Mouse (Mus musculus) CH12.LX (cell line): Measurements from ENCODE around the gene Slc9b1. TPM values are rescaled to one million over a fixed set of nuclear protein-coding genes. Genes with fewer than 3 reads are reported as not detected.

ENCODE experiments used
- DNase-seq: peaks from one replicate; pipeline ENCODE4 v3.0.0-alpha.2; 2013; ENCODE audit errors: extremely low read depth
- H3K27ac ChIP-seq: 2 replicates; pipeline ENCODE4 v1.5.1; 2012; ENCODE audit warnings: low read depth, mild to moderate bottlenecking, control low read depth, moderate library complexity; ENCODE audit not compliant: insufficient read depth
- H3K27me3 ChIP-seq: replicated peaks from 2 replicates; pipeline ENCODE3; 2012; ENCODE audit warnings: inconsistent platforms
- H3K36me3 ChIP-seq, 2 experiments: replicated peaks in 1 of 2; 2 replicates each; pipeline versions ENCODE3 to v1.6.1; 2012; ENCODE audit warnings: inconsistent platforms in 1 of 2, low read length in 1 of 2, mild to moderate bottlenecking in 1 of 2, mixed read lengths in 1 of 2, moderate library complexity in 1 of 2; ENCODE audit not compliant: control insufficient read depth in 1 of 2, insufficient read depth in 1 of 2
- H3K4me1 ChIP-seq, 2 experiments: 2 replicates each; pipeline ENCODE4 v1.6.1; 2012; ENCODE audit warnings: inconsistent platforms in 1 of 2, moderate library complexity in 1 of 2; ENCODE audit not compliant: insufficient read depth in 2 of 2, control insufficient read depth in 1 of 2
- H3K4me2 ChIP-seq: 2 replicates; pipeline ENCODE4 v1.6.1; 2012; ENCODE audit warnings: low read depth, mild to moderate bottlenecking, control low read depth; ENCODE audit not compliant: poor library complexity, insufficient read depth, severe bottlenecking
- H3K4me3 ChIP-seq, 3 experiments: fragments of 150-350 bp in 1 of 3; sonication (generic) in 1 of 3; replicated peaks in 1 of 3; 2 replicates each; pipeline versions ENCODE3 to v1.5.1; 2011 to 2012; ENCODE audit warnings: low read depth in 2 of 3, low read length in 2 of 3, mild to moderate bottlenecking in 2 of 3, moderate library complexity in 2 of 3, control low read depth in 1 of 3, improper control_type of control experiment in 1 of 3, inconsistent platforms in 1 of 3, mixed read lengths in 1 of 3; ENCODE audit not compliant: poor library complexity in 1 of 3
- H3K79me2 ChIP-seq: replicated peaks from 2 replicates; pipeline ENCODE4 v1.6.1; 2012; ENCODE audit warnings: mild to moderate bottlenecking, moderate library complexity; ENCODE audit not compliant: control insufficient read depth, poor library complexity, insufficient read depth, severe bottlenecking; ENCODE audit errors: extremely low read depth
- H3K9ac ChIP-seq: 2 replicates; pipeline ENCODE4 v1.6.1; 2012; ENCODE audit warnings: low read depth, mild to moderate bottlenecking, control low read depth, moderate library complexity; ENCODE audit not compliant: insufficient read depth
- H3K9me3 ChIP-seq: replicated peaks from 2 replicates; pipeline ENCODE3; 2012; ENCODE audit warnings: low read length, inconsistent platforms, mixed read lengths
- BHLHE40 ChIP-seq: IDR thresholded peaks from 2 replicates; pipeline ENCODE4 v1.6.1; 2011; ENCODE audit warnings: mild to moderate bottlenecking, low read depth, low read length, improper control_type of control experiment
- CHD2 ChIP-seq: IDR thresholded peaks from 2 replicates; pipeline ENCODE4 v1.6.1; 2011; ENCODE audit warnings: low read length, improper control_type of control experiment
- CTCF ChIP-seq, 2 experiments: IDR thresholded peaks in 1 of 2; conservative IDR thresholded peaks in 1 of 2; 2 replicates each; pipeline ENCODE4 v1.5.1; 2011 to 2012; ENCODE audit warnings: low read depth in 2 of 2, low read length in 2 of 2, improper control_type of control experiment in 1 of 2, inconsistent platforms in 1 of 2, mild to moderate bottlenecking in 1 of 2, moderate library complexity in 1 of 2
- E2F4 ChIP-seq: IDR thresholded peaks from 2 replicates; pipeline ENCODE4 v1.6.1; 2011; ENCODE audit warnings: low read depth, low read length, improper control_type of control experiment; ENCODE audit not compliant: insufficient replicate concordance
- ELF1 ChIP-seq: IDR thresholded peaks from 2 replicates; pipeline ENCODE4 v1.6.1; 2014; ENCODE audit warnings: low read depth, mild to moderate bottlenecking, inconsistent platforms, low read length, improper control_type of control experiment
- EP300 ChIP-seq: IDR thresholded peaks from 2 replicates; pipeline ENCODE4 v1.6.1; 2011; ENCODE audit warnings: low read length, improper control_type of control experiment
- GABPA ChIP-seq: IDR thresholded peaks from 2 replicates; pipeline ENCODE4 v1.6.1; 2012; ENCODE audit warnings: low read depth, low read length, improper control_type of control experiment, inconsistent platforms; ENCODE audit not compliant: insufficient replicate concordance
- HCFC1 ChIP-seq: IDR thresholded peaks from 2 replicates; pipeline ENCODE4 v1.6.1; 2012; ENCODE audit warnings: low read depth, mild to moderate bottlenecking, inconsistent platforms, low read length, improper control_type of control experiment
- JUND ChIP-seq: conservative IDR thresholded peaks from 2 replicates; pipeline ENCODE4 v1.6.1; 2011; ENCODE audit warnings: low read depth, low read length, improper control_type of control experiment
- MAFK ChIP-seq: IDR thresholded peaks from 2 replicates; pipeline ENCODE4 v1.6.1; 2011; ENCODE audit warnings: low read length, improper control_type of control experiment; ENCODE audit not compliant: insufficient replicate concordance
- MAX ChIP-seq: IDR thresholded peaks from 2 replicates; pipeline ENCODE4 v1.6.1; 2011; ENCODE audit warnings: low read length, improper control_type of control experiment
- MAZ ChIP-seq: IDR thresholded peaks from 2 replicates; pipeline ENCODE4 v1.6.1; 2012; ENCODE audit warnings: low read depth, mild to moderate bottlenecking, inconsistent platforms, low read length, improper control_type of control experiment, moderate library complexity
- MXI1 ChIP-seq: IDR thresholded peaks from 2 replicates; pipeline ENCODE4 v1.6.1; 2011; ENCODE audit warnings: mild to moderate bottlenecking, low read depth, low read length, improper control_type of control experiment
- MYC ChIP-seq: IDR thresholded peaks from 2 replicates; pipeline ENCODE4 v1.6.1; 2011; ENCODE audit warnings: low read depth, mild to moderate bottlenecking, improper control_type of control experiment, low read length
- POLR2A ChIP-seq: IDR thresholded peaks from 2 replicates; pipeline ENCODE4 v1.6.1; 2011; ENCODE audit warnings: low read depth, mild to moderate bottlenecking, improper control_type of control experiment, low read length
- RAD21 ChIP-seq: IDR thresholded peaks from 2 replicates; pipeline ENCODE4 v1.6.1; 2011; ENCODE audit warnings: low read depth, mild to moderate bottlenecking, low read length, improper control_type of control experiment, moderate library complexity
- RCOR1 ChIP-seq: conservative IDR thresholded peaks from 2 replicates; pipeline ENCODE4 v1.6.1; 2012; ENCODE audit warnings: low read depth, mild to moderate bottlenecking, inconsistent platforms, low read length, improper control_type of control experiment
- SIN3A ChIP-seq: IDR thresholded peaks from 2 replicates; pipeline ENCODE4 v1.6.1; 2012; ENCODE audit warnings: low read length, improper control_type of control experiment, inconsistent platforms
- SMC3 ChIP-seq: IDR thresholded peaks from 2 replicates; pipeline ENCODE4 v1.6.1; 2011; ENCODE audit warnings: low read depth, low read length, improper control_type of control experiment
- TBP ChIP-seq: conservative IDR thresholded peaks from 2 replicates; pipeline ENCODE4 v1.6.1; 2011; ENCODE audit warnings: low read depth, low read length, improper control_type of control experiment
- UBTF ChIP-seq: IDR thresholded peaks from 2 replicates; pipeline ENCODE4 v1.6.1; 2012; ENCODE audit warnings: low read depth, mild to moderate bottlenecking, inconsistent platforms, low read length, improper control_type of control experiment, moderate library complexity
- USF1 ChIP-seq: IDR thresholded peaks from 2 replicates; pipeline ENCODE4 v1.6.1; 2014; ENCODE audit warnings: low read depth, mild to moderate bottlenecking, inconsistent platforms, low read length, improper control_type of control experiment
- ZNF384 ChIP-seq: IDR thresholded peaks from 2 replicates; pipeline ENCODE4 v1.6.1; 2012; ENCODE audit warnings: low read depth, low read length, improper control_type of control experiment, inconsistent platforms
- dilution Hi-C: fragments of 300-500 bp; cut with MboI; formaldehyde crosslinking; loops from 2 replicates; pipeline ENCODE4 v1.14.3; 2020; ENCODE audit warnings: low sequenced_read_pairs; ENCODE audit not compliant: extremely low pct_unique_long_range_greater_than_20kb, extremely low pct_ligation_motif_present
- in situ Hi-C: fragments of 300-500 bp; cut with MboI; formaldehyde crosslinking; loops from 3 replicates; pipeline ENCODE4 v1.14.3; 2019; ENCODE audit warnings: low sequenced_read_pairs, low pct_ligation_motif_present, low pct_unique_long_range_greater_than_20kb, mixed read lengths
- polyA plus RNA-seq: library from polyadenylated mRNA; unstranded; fragments of >175 nt; gene quantifications from 2 replicates; pipeline ENCODE4 v1.2.1, GENCODE M21; 2012; ENCODE audit warnings: low read depth; ENCODE audit not compliant: insufficient read length
- total RNA-seq, 2 experiments: library from RNA; depleted of rRNA; stranded (reverse); fragments of 300-350 nt in 1 of 2; fragments of >200 nt in 1 of 2; gene quantifications; 2 replicates each; pipeline ENCODE4 v1.2.3; 2012 to 2014

The Slc9b1 gene
- total and polyA plus RNA-seq, 3 experiments = 1.9 to 3.1 (median 2.7) TPM

GRCm38 (mm10) chr3:135407351-135407750 lies 59.5 kb downstream of the Slc9b1 start:
- DNase-seq = no peak
- dilution Hi-C loops (no loop called here), in situ Hi-C loops (no loop called here)
- Histone ChIP-seq H3K4me1 (peaks cover 0 to 15% of the 10 kb centered on the region in 2 experiments; a peak in 3 of 4 replicates), H3K79me2 (peaks cover 13% of the 10 kb centered on the region), H3K4me3 (no peak overlapping the region), H3K9me3 (peaks cover 9% of the 10 kb centered on the region), H3K27me3 (no peaks in the 10 kb centered on the region), H3K9ac (no peak overlapping the region), H3K4me2 (no peak overlapping the region), H3K27ac (no peak overlapping the region), H3K36me3 (peaks cover 32 to 68% of the 10 kb centered on the region in 2 experiments)
- TF ChIP-seq EP300 (no peak), HCFC1 (no peak), MXI1 (no peak), JUND (no peak), GABPA (no peak), ELF1 (no peak), MAZ (no peak), USF1 (no peak), TBP (no peak), CHD2 (no peak), SIN3A (no peak), UBTF (no peak), E2F4 (no peak), MAX (no peak), BHLHE40 (no peak), CTCF (conservative IDR thresholded peaks at IDR 0.05 in 1 of 2, IDR thresholded peaks at IDR 0.05 in 1 of 2; ENCODE audit: low read depth in 2 of 2, low read length in 2 of 2) (no peak), RCOR1 (no peak), MAFK (no peak), POLR2A (no peak)

- peaks cover 30% of the 10 kb centered on the region for H3K79me2 ChIP-seq
- DNase-seq = no peak
- TF ChIP-seq RAD21 = peak; percentile 33
- peak in 1 of 2 experiments; percentile 56; a peak in 2 of 4 replicates for TF ChIP-seq CTCF (conservative IDR thresholded peaks at IDR 0.05 in 1 of 2, IDR thresholded peaks at IDR 0.05 in 1 of 2; ENCODE audit: low read depth in 2 of 2, low read length in 2 of 2)
- peak; percentile 39 for TF ChIP-seq SMC3
- 0 out of 2 replicates have a peak, but pooled peaks have one; percentile 28 for TF ChIP-seq MYC
- no peak for TF ChIP-seq ZNF384
- dilution Hi-C loops (no loop called here), in situ Hi-C loops (no loop called here)
- no peak overlapping the region for H3K4me3 ChIP-seq
- H3K9me3 ChIP-seq = peaks cover 9% of the 10 kb centered on the region
- H3K4me1 ChIP-seq = peaks cover 0 to 14% of the 10 kb centered on the region in 2 experiments; a peak in 1 of 4 replicates
- H3K4me2 ChIP-seq = no peak overlapping the region
- no peak overlapping the region for H3K27ac ChIP-seq
- H3K36me3 ChIP-seq = peaks cover 34 to 82% of the 10 kb centered on the region in 2 experiments
- H3K27me3 ChIP-seq = no peaks in the 10 kb centered on the region
- no peak overlapping the region for H3K9ac ChIP-seq
Measured at GRCm38 (mm10) chr3:135409219-135409618, 61.4 kb downstream of the Slc9b1 start.
